Mouse (Mus musculus) MEL (cell line): Measurements from ENCODE around the gene Npas3. TPM values are rescaled to one million over a fixed set of nuclear protein-coding genes. Genes with fewer than 3 reads are reported as not detected.

Experiments used
- DNase-seq: peaks from one replicate; pipeline ENCODE4 v3.0.0; 2011; ENCODE audit warnings: low read depth, low spot score
- H3K27ac ChIP-seq: 2 replicates; pipeline ENCODE4 v1.5.1; 2012; ENCODE audit warnings: low read depth, mild to moderate bottlenecking, control low read depth, low read length, moderate library complexity; ENCODE audit not compliant: control insufficient read depth
- H3K27me3 ChIP-seq, 2 experiments: fragments of 150-350 bp in 1 of 2; sonication (generic) in 1 of 2; 2 replicates each; pipeline ENCODE4 v1.6.1; 2012; ENCODE audit warnings: low read length in 2 of 2, mild to moderate bottlenecking in 2 of 2, improper control_type of control experiment in 1 of 2, moderate library complexity in 1 of 2; ENCODE audit not compliant: insufficient read depth in 2 of 2, control insufficient read depth in 1 of 2
- H3K36me3 ChIP-seq, 2 experiments: 2 replicates each; pipeline ENCODE4 v1.6.1; 2012 to 2014; ENCODE audit warnings: low read length in 2 of 2, improper control_type of control experiment in 1 of 2, inconsistent platforms in 1 of 2, mild to moderate bottlenecking in 1 of 2; ENCODE audit not compliant: insufficient read depth in 2 of 2, control insufficient read depth in 1 of 2
- H3K4me1 ChIP-seq, 2 experiments: fragments of 150-350 bp in 1 of 2; sonication (generic) in 1 of 2; 2 replicates each; pipeline ENCODE4 v1.6.1; 2012; ENCODE audit warnings: low read length in 2 of 2, improper control_type of control experiment in 1 of 2, mild to moderate bottlenecking in 1 of 2; ENCODE audit not compliant: insufficient read depth in 2 of 2, control insufficient read depth in 1 of 2
- H3K4me3 ChIP-seq, 2 experiments: fragments of 150-350 bp in 1 of 2; sonication (generic) in 1 of 2; 2 replicates each; pipeline ENCODE4 v1.5.1; 2012; ENCODE audit warnings: low read depth in 2 of 2, low read length in 2 of 2, mild to moderate bottlenecking in 2 of 2, moderate library complexity in 2 of 2, control low read depth in 1 of 2, improper control_type of control experiment in 1 of 2; ENCODE audit not compliant: control insufficient read depth in 1 of 2, insufficient read depth in 1 of 2
- H3K79me2 ChIP-seq: 2 replicates; pipeline ENCODE4 v1.6.1; 2012; ENCODE audit warnings: mild to moderate bottlenecking, low read length, moderate library complexity; ENCODE audit not compliant: control insufficient read depth, poor library complexity, insufficient read depth
- H3K9ac ChIP-seq: 2 replicates; pipeline ENCODE4 v1.6.1; 2012; ENCODE audit warnings: low read depth, mild to moderate bottlenecking, control low read depth, low read length, moderate library complexity; ENCODE audit not compliant: control insufficient read depth, poor library complexity, severe bottlenecking
- H3K9me3 ChIP-seq: fragments of 150-350 bp; sonication (generic); replicated peaks from 2 replicates; pipeline ENCODE4 v1.6.1; 2012; ENCODE audit warnings: mild to moderate bottlenecking, low read length, improper control_type of control experiment, moderate library complexity; ENCODE audit not compliant: insufficient read depth
- CHD1 ChIP-seq: IDR thresholded peaks from 2 replicates; pipeline ENCODE4 v1.6.1; 2012; ENCODE audit warnings: low read depth, mild to moderate bottlenecking, inconsistent platforms, low read length, improper control_type of control experiment
- E2F4 ChIP-seq: IDR thresholded peaks from 2 replicates; pipeline ENCODE4 v1.6.1; 2011; ENCODE audit warnings: low read depth, low read length, improper control_type of control experiment, borderline replicate concordance
- ETS1 ChIP-seq: IDR thresholded peaks from 2 replicates; pipeline ENCODE4 v1.6.1; 2012; ENCODE audit warnings: low read depth, mild to moderate bottlenecking, inconsistent platforms, low read length, improper control_type of control experiment, moderate library complexity
- GABPA ChIP-seq: IDR thresholded peaks from 2 replicates; pipeline ENCODE4 v1.6.1; 2012; ENCODE audit warnings: low read depth, mild to moderate bottlenecking, inconsistent platforms, low read length, improper control_type of control experiment, moderate library complexity
- GATA1 ChIP-seq: IDR thresholded peaks from 2 replicates; pipeline ENCODE4 v1.6.1; 2011; ENCODE audit warnings: low read depth, low read length, improper control_type of control experiment
- HCFC1 ChIP-seq: IDR thresholded peaks from 2 replicates; pipeline ENCODE4 v1.6.1; 2012; ENCODE audit warnings: low read depth, mild to moderate bottlenecking, inconsistent platforms, low read length, improper control_type of control experiment, moderate library complexity
- JUND ChIP-seq: IDR thresholded peaks from 2 replicates; pipeline ENCODE4 v1.6.1; 2011; ENCODE audit warnings: low read depth, mild to moderate bottlenecking, improper control_type of control experiment, low read length
- KAT2A ChIP-seq: conservative IDR thresholded peaks from 2 replicates; pipeline ENCODE4 v1.6.1; 2012; ENCODE audit warnings: low read depth, low read length, improper control_type of control experiment, inconsistent platforms
- MAZ ChIP-seq: IDR thresholded peaks from 2 replicates; pipeline ENCODE4 v1.6.1; 2012; ENCODE audit warnings: low read depth, mild to moderate bottlenecking, inconsistent platforms, low read length, improper control_type of control experiment
- MXI1 ChIP-seq: IDR thresholded peaks from 2 replicates; pipeline ENCODE4 v1.6.1; 2011; ENCODE audit warnings: mild to moderate bottlenecking, low read depth, low read length, improper control_type of control experiment
- MYB ChIP-seq: IDR thresholded peaks from 2 replicates; pipeline ENCODE4 v1.6.1; 2011; ENCODE audit warnings: mild to moderate bottlenecking, low read depth, low read length, improper control_type of control experiment
- NELFE ChIP-seq: IDR thresholded peaks from 2 replicates; pipeline ENCODE4 v1.6.1; 2011; ENCODE audit warnings: low read depth, low read length, improper control_type of control experiment
- NRF1 ChIP-seq: IDR thresholded peaks from 2 replicates; pipeline ENCODE4 v1.6.1; 2014; ENCODE audit warnings: low read depth, mild to moderate bottlenecking, inconsistent platforms, low read length, improper control_type of control experiment, moderate library complexity; ENCODE audit not compliant: poor library complexity, insufficient read depth, severe bottlenecking
- POLR2A ChIP-seq, 2 experiments: IDR thresholded peaks; 2 replicates each; pipeline ENCODE4 v1.6.1; 2011 to 2012; ENCODE audit warnings: low read length in 2 of 2, mild to moderate bottlenecking in 2 of 2, control low read depth in 1 of 2, improper control_type of control experiment in 1 of 2, low read depth in 1 of 2, moderate library complexity in 1 of 2; ENCODE audit not compliant: control insufficient read depth in 1 of 2, insufficient read depth in 1 of 2, poor library complexity in 1 of 2
- RAD21 ChIP-seq: IDR thresholded peaks from 2 replicates; pipeline ENCODE4 v1.6.1; 2011; ENCODE audit warnings: mild to moderate bottlenecking, low read depth, low read length, improper control_type of control experiment
- RCOR1 ChIP-seq: IDR thresholded peaks from 2 replicates; pipeline ENCODE4 v1.6.1; 2012; ENCODE audit warnings: low read depth, mild to moderate bottlenecking, inconsistent platforms, low read length, improper control_type of control experiment
- SMC3 ChIP-seq: IDR thresholded peaks from 2 replicates; pipeline ENCODE4 v1.6.1; 2011; ENCODE audit warnings: low read depth, low read length, improper control_type of control experiment
- TBP ChIP-seq: IDR thresholded peaks from 2 replicates; pipeline ENCODE4 v1.8.0; 2011; ENCODE audit warnings: low read depth, low read length, improper control_type of control experiment
- TCF12 ChIP-seq: IDR thresholded peaks from 2 replicates; pipeline ENCODE4 v1.6.1; 2014; ENCODE audit warnings: low read depth, mild to moderate bottlenecking, inconsistent platforms, low read length, improper control_type of control experiment, moderate library complexity
- USF1 ChIP-seq: IDR thresholded peaks from 2 replicates; pipeline ENCODE4 v1.6.1; 2014; ENCODE audit warnings: low read depth, mild to moderate bottlenecking, inconsistent platforms, low read length, improper control_type of control experiment, moderate library complexity
- polyA plus RNA-seq, 2 experiments: library from polyadenylated mRNA; stranded (reverse) in 1 of 2; unstranded in 1 of 2; fragments of >175 nt in 1 of 2; fragments of >200 nt in 1 of 2; gene quantifications; 2 replicates each; pipeline versions ENCODE4 v1.2.1 to v1.2.4; 2012; ENCODE audit warnings: low replicate concordance in 2 of 2, low read depth in 1 of 2; ENCODE audit not compliant: insufficient read length in 2 of 2, insufficient read depth in 1 of 2, missing spikeins in 1 of 2
- total RNA-seq: library from RNA; depleted of rRNA; stranded (reverse); fragments of 300-350 nt; gene quantifications from 2 replicates; pipeline ENCODE4 v1.2.3, GENCODE M21; 2012

Npas3 gene
- total and polyA plus RNA-seq, 3 experiments, result not detected

GRCm38 (mm10) chr12:53846154-53846665, 597.7 kb downstream of the Npas3 start:
- Histone ChIP-seq H3K27me3 (peaks cover 0 to 2% of the 10 kb centered on the region in 2 experiments; a peak in 2 of 4 replicates), H3K79me2 (no peaks in the 10 kb centered on the region), H3K9me3 (no peaks in the 10 kb centered on the region), H3K36me3 (no peaks in the 10 kb centered on the region), H3K27ac (no peak overlapping the region), H3K4me1 (no peaks in the 10 kb centered on the region)
- DNase-seq, result no peak
- TF ChIP-seq TBP, result no peak
- TF ChIP-seq NELFE, result no peak
- TF ChIP-seq GATA1, result no peak
- TF ChIP-seq CHD1, result no peak
- TF ChIP-seq ETS1, result no peak
- no peak for TF ChIP-seq RCOR1
- no peak for TF ChIP-seq MYB
- no peak for TF ChIP-seq JUND
- no peak for TF ChIP-seq RAD21
- TF ChIP-seq KAT2A, result no peak
- no peak for TF ChIP-seq NRF1
- TF ChIP-seq POLR2A (IDR thresholded peaks at IDR 0.05; ENCODE audit: control insufficient read depth in 1 of 2, insufficient read depth in 1 of 2, low read depth in 1 of 2, low read length in 2 of 2, poor library complexity in 1 of 2), result no peak
- no peak for TF ChIP-seq TCF12
- no peak for TF ChIP-seq USF1
- TF ChIP-seq SMC3, result no peak
- no peak for TF ChIP-seq MXI1
- no peak for TF ChIP-seq MAZ
- TF ChIP-seq, all 39 proteins: peak for 0
- Histone ChIP-seq H3K9ac (no peak overlapping the region), H3K4me3 (no peak overlapping the region)

- TF ChIP-seq E2F4 (no peak), GABPA (no peak), RCOR1 (no peak), HCFC1 (no peak)
- no peaks in the 10 kb centered on the region for H3K36me3 ChIP-seq
- H3K27me3 ChIP-seq, result no peaks in the 10 kb centered on the region
- H3K79me2 ChIP-seq, result no peaks in the 10 kb centered on the region
- H3K9ac ChIP-seq, result no peak overlapping the region
- H3K27ac ChIP-seq, result no peak overlapping the region
- no peaks in the 10 kb centered on the region for H3K4me1 ChIP-seq
- H3K9me3 ChIP-seq, result no peaks in the 10 kb centered on the region
- no peak for DNase-seq
- no peak overlapping the region for H3K4me3 ChIP-seq
Measured at GRCm38 (mm10) chr12:53849263-53849662, 600.8 kb downstream of the Npas3 start.
